Mouse (Mus musculus) megakaryocyte, embryonic 14.5 days (primary cell): Measurements from ENCODE around the gene Ppp3ca.

Experiments used
- FLI1 ChIP-seq: IDR thresholded peaks from 2 replicates; pipeline ENCODE4 v1.6.1; 2012; ENCODE audit warnings: low read length, inconsistent platforms, mixed read lengths
- GATA1 ChIP-seq: IDR thresholded peaks from 3 replicates; pipeline ENCODE4 v1.6.1; 2012; ENCODE audit warnings: mixed read lengths, low read length, inconsistent platforms, borderline replicate concordance

DNA sequence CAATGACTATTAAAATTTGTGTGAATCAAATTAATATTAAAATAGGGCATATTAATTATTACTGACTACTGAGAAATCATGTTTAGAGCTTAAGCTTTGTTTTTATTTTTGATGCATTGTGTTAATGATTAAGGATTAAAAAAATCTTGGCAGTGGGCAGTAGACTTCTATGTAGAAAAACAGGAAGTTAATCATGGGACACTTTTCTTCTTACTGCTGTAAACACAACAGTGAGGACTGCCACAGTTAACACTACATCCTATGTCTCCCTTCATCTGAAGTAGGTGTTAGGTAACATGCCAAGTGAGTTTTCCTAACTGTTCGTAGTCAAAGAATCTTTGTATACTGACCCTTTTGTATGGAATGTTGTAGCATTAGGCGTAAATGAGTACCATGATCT is 32.9 kb downstream of the Ppp3ca start:
- no peak for TF ChIP-seq GATA1
- no peak for TF ChIP-seq FLI1
